Mouse (Mus musculus) large intestine, adult 2 months (tissue): ENCODE results near the gene Tmem214. TPM values are rescaled to one million over a fixed set of nuclear protein-coding genes. Genes with fewer than 3 reads are reported as not detected.

Source experiments
- DNase-seq: peaks from one replicate; pipeline ENCODE4 v3.0.0-alpha.2; 2012; ENCODE audit warnings: low read depth, low spot score
- WGBS: fragments of 180-500 bp; shearing (Covaris S2); methylation state at CpG from one replicate; pipeline ENCODE4 v1.1.7; 2018; 5-methylcytosine and 5-hydroxymethylcytosine counted together
- polyA plus RNA-seq: library from polyadenylated mRNA; depleted of rRNA; stranded (reverse); fragments of >200 nt; gene quantifications from 2 replicates; pipeline ENCODE4 v1.2.3, GENCODE M21; 2012

The Tmem214 gene
- polyA plus RNA-seq, 1 experiment, result 84.2 TPM

DNA sequence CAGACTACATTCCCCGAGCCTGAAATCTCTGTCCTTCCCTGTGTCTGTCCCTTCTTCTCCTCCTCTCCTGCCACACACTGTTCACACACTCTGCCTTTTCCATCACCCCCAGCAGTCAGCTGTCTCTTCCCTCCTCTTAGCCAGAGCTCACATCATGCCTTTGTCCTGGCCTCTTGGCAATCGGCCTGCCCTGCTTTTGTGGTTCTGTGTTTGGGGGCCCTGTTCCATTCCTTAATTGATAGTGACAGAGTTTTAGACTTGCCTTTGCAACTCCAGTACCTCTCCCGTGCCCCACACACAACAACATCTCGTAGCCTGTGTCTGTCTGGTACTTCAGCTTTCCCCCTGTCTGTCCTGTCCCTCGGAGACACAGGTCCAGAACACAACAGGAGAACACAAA, 44.3 kb downstream of the Tmem214 start:
- DNase-seq, result no peak
- WGBS, result 71% methylated on average over 5 of the region's 5 CpGs

DNA sequence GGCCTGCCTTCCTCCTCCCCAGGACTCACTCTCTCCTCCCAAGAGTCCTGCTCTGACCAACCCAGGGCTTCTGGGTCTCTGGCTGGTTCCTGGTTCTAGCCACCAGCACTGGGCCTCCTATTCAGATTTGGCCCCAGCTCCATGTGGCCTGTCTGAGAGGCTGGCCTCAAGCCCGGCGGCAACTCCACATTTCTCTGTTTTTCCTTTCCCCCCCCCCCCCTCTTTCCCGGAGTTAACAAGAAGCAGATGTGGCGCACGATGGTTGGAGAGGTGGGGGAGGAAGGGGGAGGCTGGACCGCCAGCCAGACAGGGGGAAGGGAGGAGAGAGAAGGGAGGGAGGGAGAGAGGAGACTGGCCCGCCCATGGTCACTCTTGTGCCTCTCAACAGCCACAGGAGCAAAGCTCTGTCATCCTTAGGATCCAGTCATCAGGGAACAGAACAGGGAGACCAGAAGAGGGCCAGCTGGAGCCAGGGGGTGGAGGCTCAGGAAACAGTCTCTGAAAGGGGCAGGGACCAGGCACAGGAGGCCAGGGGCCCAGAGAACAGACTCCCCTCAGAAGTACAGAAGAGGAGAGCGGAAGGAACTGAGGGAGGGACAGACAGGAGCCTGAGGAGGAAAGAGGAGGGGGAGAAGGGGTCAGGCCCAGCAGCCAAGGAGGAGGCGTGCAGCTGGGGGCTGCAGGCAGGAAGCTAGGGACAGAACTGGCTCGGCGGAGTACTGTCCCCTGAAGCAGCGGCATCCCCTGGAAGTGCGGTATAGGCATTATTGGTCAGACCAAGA, 45.4 kb downstream of the Tmem214 start, which contains the start of gene Emilin1:
Gene Emilin1 (plus strand): TSS at position 343 of the 782 bp plus-strand sequence.
- 51% methylated on average over 12 of the region's 13 CpGs for WGBS
- DNase-seq, result no peak

GRCm38 (mm10) chr5:30914101-30914635, 46.4 kb downstream of the Tmem214 start:
- no peak for DNase-seq
- 65% methylated on average over 7 of the region's 7 CpGs for WGBS

- no peak for DNase-seq
- 67% methylated on average over 6 of the region's 6 CpGs for WGBS
Observed at GRCm38 (mm10) chr5:30914849-30915248, 47.0 kb downstream of the Tmem214 start.

GRCm38 (mm10) chr5:30915456-30915855, 47.6 kb downstream of the Tmem214 start:
- WGBS, result 61% methylated on average over 9 of the region's 9 CpGs
- DNase-seq, result no peak

DNA sequence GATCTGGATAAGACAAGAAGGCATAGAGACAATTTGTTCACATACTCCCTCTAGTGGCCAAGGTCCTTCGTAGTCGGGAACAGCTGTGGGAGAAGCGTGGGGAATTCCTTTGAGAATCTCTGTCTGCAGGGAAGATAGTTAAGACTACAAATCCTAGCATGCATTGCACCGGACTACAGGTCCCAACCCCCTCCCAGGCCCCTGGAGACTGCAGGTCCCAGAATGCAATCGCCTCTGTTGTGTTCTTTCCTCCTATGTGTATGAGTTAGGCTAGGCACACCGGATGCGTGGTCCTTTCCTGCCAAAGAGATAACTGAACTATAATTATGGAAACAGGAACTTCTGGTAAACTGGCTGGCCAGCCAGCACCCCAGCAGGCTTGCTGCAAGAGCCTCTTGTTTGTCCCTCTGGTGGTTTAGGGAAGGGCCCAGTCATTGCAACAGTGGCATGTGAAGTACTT, 48.2 kb downstream of the Tmem214 start:
- peak; percentile 87 for DNase-seq
- WGBS, result 2% methylated on average over 7 of the region's 7 CpGs

GRCm38 (mm10) chr5:30916841-30917240, 49.0 kb downstream of the Tmem214 start:
- 95% methylated on average over 9 of the region's 9 CpGs for WGBS
- DNase-seq, result no peak

GRCm38 (mm10) chr5:30917348-30917747, 49.5 kb downstream of the Tmem214 start:
- WGBS, result 93% methylated on average over 11 of the region's 11 CpGs

DNA sequence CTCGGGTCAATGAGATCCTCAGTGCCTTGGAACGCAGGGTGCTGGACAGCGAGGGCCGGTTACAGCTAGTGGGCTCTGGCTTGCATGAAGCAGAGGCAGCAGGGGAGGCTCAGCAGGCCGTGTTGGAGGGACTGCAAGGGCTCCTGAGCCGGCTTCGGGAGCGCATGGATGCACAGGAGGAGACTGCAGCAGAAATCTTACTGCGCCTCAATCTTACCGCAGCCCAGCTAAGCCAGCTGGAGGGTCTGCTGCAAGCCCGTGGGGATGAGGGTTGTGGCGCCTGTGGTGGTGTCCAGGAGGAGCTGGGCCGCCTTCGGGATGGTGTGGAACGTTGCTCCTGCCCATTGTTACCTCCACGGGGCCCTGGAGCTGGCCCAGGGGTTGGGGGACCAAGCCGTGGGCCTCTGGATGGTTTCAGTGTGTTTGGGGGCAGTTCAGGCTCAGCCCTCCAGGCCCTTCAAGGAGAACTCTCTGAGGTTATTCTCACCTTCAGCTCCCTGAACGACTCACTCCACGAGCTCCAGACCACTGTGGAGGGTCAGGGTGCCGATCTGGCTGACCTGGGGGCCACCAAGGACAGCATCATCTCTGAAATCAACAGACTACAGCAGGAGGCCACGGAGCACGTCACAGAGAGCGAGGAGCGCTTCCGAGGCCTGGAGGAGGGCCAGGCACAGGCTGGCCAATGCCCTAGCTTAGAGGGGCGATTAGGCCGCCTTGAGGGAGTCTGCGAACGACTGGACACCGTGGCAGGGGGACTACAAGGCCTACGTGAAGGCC, 50.3 kb downstream of the Tmem214 start:
- WGBS, result 87% methylated on average over 31 of the region's 31 CpGs

More at GRCm38 (mm10) chr5:30917348-30917747, 49.5 kb downstream of the Tmem214 start:
- no peak for DNase-seq

GRCm38 (mm10) chr5:30918691-30919090, 50.9 kb downstream of the Tmem214 start:
- WGBS, result 86% methylated on average over 8 of the region's 8 CpGs
- no peak for DNase-seq

More for the DNA sequence above, 50.3 kb downstream of the Tmem214 start:
- no peak for DNase-seq

DNA sequence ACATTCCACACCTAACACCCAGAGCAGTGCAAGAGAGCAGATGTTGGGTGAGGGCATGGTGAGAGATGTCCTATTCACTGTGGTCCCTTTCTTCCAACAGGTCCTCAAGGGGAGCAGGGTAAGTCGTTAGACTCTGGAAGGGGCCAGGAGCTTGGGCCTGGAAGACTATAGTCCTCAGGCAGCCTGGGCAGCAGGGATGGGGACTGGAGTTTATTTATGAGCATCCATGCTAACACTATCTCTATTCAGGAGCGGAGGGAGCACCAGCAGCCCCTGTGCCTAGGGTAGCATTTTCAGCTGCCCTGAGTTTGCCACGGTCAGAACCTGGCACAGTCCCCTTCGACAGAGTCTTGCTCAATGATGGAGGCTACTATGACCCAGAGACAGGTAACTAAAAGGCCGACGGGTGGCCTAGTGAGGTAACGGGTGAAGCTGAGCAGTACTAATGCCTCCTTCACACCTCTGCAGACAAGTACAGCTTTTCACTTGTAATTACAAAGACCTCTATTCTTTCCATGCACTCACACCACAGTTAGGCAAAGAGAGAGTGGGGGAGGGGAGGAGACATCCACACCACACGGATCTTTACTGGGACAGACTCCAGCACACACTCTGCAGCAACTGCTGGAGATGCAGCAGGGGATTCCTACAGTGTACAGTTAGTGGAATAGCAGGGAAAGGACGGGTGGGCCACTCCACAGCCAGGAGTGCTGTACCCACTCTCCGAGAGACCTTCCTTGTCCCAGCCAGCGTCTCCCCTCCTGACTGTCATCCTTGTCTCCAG, 52.2 kb downstream of the Tmem214 start:
- WGBS, result 63% methylated on average over 11 of the region's 11 CpGs
- DNase-seq, result no peak

GRCm38 (mm10) chr5:30920621-30921020, 52.8 kb downstream of the Tmem214 start:
- DNase-seq, result no peak
- 26% methylated on average over 19 of the region's 19 CpGs for WGBS

GRCm38 (mm10) chr5:30921256-30922033, 53.6 kb downstream of the Tmem214 start, which contains the start of gene Khk:
TSS of gene Khk (plus strand) at chr5:30921431.
- peak; percentile 67 for DNase-seq
- WGBS, result 2% methylated on average over 38 of the region's 40 CpGs

DNA sequence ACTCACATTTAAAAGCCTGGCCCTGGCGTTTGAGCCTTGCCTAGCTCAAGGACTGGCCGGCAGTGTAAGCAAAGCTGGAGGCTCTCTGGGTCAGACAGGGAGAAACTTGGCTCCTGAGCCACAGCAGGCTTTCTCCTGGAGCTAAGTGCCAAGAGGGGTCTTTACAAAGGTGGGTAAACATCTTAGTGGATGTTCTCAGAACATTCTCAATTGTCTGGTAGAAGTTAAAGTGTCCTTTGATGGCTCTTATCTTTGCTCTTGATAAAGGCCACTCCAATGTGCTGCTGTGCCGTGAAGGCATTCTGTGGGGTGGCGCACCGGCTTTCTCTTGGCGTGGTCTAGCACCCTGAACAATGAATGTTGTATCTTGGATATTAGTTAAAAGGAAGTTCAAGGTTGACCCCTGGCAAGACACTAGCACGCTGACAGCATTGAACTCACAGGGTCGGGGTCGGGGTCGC, 54.8 kb downstream of the Tmem214 start:
- DNase-seq, result no peak

DNA sequence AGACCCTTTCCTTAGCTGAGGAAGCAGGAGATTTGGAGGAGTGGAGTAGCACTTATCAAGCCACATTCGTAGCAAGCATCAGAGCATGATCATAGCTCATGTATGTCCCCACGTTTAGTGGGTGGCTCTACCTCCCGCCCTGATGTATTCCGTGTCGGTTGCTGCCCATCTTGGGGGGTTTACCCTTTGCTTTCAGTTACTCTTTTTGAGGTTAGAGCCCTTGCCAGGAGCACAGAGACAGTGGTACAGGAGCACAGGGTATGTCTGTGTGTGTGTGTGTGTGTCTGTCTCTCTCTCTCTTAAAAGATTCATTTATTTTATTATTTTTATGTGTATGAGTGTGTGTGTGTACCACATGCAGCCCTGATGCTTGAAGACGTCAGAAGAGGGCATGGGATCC, 55.3 kb downstream of the Tmem214 start:
- DNase-seq, result no peak
- WGBS, result 75% methylated on average over 6 of the region's 6 CpGs

More for the DNA sequence above, 54.8 kb downstream of the Tmem214 start:
- 62% methylated on average over 10 of the region's 10 CpGs for WGBS

- 85% methylated on average over 8 of the region's 8 CpGs for WGBS
- DNase-seq, result no peak
Observed at GRCm38 (mm10) chr5:30924614-30925013, 56.8 kb downstream of the Tmem214 start.

GRCm38 (mm10) chr5:30925217-30925616, 57.4 kb downstream of the Tmem214 start:
- whole genome bisulfite sequencing, result 71% methylated on average over 5 of the region's 5 CpGs
- DNase-seq, result no peak

DNA sequence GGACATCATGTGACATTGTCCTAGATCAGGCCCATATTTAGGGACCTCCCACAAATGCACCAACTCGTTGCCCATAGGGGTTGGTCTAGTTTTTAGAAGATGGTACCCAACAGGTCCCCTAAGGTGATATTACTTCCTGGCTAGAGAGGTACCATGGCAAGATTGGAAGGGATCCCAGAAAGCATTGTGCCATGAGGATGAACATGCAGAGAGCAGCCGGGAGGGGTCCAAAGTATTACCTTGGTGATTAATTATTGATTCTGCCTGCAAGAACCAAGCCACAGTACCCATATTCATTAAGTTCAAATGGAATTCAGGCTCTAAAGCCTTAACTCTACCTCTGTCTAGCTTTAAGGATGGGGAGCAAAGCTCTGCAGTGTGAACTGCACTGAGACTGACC, 58.3 kb downstream of the Tmem214 start:
- no peak for DNase-seq
- WGBS, result 59% methylated on average over 2 of the region's 2 CpGs
